Mouse (Mus musculus) adrenal gland, postnatal 25 days (tissue): ENCODE data around the gene Bcas3. TPM values are rescaled to one million over a fixed set of nuclear protein-coding genes. Genes with fewer than 3 reads are reported as not detected.
"Not testable (repeated sequence)": the region's sequence is repeated elsewhere in the genome, so short reads cannot be mapped to it uniquely, and the experiment has no call there.

Source experiments
- DNase-seq: peaks from one replicate; pipeline ENCODE4 v3.0.0; 2021; ENCODE audit warnings: mixed read lengths
- total RNA-seq: library from RNA; stranded (reverse); gene quantifications from 2 replicates; pipeline ENCODE4 v1.2.3, GENCODE M21; 2021

The Bcas3 gene
- total RNA-seq, 1 experiment from 2014 or later, result 55.9 TPM

DNA sequence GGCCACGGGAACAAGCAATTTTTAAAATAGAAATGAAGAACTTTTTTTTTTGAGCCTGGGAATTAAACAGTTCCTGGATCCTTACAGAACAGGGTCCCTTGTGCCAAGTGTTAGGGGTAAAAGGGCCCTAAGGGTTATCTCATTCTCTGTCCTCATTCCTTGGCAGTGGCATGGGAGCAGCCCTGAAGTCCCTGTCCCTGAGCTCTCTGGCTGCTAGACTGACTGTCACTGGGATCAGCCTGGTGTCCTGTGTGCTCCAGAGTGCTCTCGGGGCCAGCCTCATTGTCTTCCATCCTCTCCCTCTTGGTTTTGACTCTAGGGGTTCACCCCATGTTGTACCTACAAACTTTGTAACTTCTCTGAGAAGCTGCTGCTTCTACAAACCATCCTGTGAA lies 360.8 kb downstream of the Bcas3 start:
- DNase-seq, result no peak

GRCm38 (mm10) chr11:85714312-85714931 lies 361.5 kb downstream of the Bcas3 start:
- peak; percentile 27 for DNase-seq

GRCm38 (mm10) chr11:85716730-85717129 lies 363.8 kb downstream of the Bcas3 start:
- not testable (repeated sequence) for DNase-seq

- DNase-seq, result no peak
Observed at GRCm38 (mm10) chr11:85719091-85719490, 366.1 kb downstream of the Bcas3 start.

DNA sequence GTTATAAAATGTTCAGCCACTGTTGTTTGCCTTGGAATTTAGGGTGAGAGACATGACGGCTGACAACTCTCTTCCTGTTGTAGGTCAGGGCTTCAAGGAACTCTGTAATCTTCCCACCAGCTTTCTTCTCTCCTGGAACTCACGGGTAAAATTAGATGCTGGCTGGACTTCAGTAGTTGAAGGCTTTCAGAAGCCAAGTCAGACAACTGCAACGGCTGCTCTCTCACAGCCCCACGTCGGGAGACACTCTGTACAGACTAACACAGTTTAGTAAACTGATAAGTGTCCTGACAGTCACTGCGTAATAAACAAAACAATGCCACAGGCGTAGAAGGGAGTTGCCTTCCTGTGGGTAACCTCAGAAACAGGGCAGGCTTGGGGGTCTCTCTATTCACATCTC lies 366.8 kb downstream of the Bcas3 start:
- DNase-seq, result no peak

DNA sequence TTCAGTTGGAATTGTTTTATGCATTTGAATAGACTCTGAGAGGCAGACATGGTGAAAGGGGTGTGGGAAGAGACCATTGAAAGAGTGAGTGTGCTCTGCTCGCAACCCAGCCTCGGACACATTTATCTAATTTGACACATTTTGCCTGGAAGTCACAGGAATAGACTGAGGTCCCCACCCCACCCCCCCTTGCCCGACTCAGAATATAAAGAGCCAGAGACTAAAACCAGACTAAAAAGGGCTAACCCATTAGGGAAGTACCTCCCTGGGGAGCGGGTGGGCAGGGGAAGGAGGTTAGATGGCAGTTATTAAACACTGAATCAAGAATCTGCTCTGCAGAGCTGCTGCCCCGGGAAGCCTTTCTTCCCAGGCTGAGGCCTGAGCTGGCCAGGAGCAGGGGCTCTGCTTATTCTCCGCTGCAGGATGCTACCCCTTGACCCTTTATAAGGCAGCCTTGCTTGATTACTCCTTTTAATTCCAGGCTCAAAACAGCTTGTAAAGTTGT lies 367.4 kb downstream of the Bcas3 start:
- DNase-seq, result no peak

DNA sequence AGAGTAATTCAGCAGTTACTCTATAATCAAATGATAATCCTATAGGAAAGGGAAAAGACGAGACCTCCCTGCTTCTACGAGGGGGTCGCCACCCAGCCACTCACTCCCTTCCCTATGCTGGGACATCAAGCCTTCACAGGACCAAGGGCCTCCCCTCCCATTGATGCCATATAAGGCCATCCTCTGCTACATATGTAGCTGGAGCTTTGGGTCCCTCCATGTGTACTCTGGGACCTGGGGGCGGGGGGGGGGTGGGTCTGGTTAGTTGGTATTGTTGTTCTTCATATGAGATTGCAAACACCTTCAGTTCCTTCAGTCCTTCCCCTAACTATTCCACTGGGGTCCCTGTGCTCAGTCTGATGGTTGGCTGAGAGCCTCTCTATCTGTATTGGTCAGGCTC lies 369.0 kb downstream of the Bcas3 start:
- DNase-seq, result no peak

GRCm38 (mm10) chr11:85724159-85724558 lies 371.2 kb downstream of the Bcas3 start:
- no peak for DNase-seq

GRCm38 (mm10) chr11:85729725-85730124 lies 376.8 kb downstream of the Bcas3 start:
- no peak for DNase-seq

GRCm38 (mm10) chr11:85732462-85733012 lies 379.6 kb downstream of the Bcas3 start:
- no peak for DNase-seq

GRCm38 (mm10) chr11:85733577-85733976 lies 380.6 kb downstream of the Bcas3 start:
- no peak for DNase-seq

DNA sequence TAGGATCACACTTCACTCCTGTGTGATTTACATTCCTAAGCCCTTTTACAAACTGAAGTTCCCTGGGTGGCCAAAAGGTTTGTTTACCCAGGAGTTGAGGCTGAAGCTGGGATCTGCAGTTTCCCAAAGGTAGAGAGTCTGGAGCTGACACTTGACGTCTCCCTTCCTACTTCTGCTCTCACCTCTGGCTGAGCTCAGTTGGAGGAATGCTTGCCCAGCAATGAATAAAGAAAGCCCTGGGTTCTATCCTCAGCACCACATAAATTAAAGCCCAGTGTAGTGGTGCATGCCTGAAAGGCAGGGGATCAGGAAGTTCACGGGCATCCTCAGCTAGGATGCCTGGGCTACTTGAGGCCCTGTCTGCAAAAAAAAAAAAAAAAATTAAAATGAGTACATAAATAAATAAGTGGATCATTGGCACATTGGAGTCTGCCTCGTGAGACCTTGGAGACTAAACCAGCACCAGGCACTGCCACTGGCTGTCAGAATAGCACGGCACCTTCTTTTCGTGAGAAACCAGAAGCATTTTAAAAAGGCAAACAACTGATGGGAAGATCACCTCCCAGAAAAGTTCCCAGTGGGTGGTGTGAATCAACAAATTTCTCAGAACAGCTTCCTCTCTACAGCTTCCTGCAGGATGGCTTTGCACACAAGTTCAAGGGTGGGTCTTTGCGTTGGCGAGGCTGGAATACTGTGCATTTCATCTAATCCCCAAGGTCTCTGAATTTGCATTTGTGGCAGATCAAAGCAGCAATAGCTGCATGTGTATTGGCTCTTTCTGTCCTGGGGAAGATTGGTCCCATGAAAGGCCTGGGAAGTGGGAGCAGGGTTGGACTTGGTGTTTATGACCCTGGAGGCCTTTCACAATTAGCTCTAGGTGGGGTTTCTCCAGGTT lies 381.6 kb downstream of the Bcas3 start:
- no peak for DNase-seq

DNA sequence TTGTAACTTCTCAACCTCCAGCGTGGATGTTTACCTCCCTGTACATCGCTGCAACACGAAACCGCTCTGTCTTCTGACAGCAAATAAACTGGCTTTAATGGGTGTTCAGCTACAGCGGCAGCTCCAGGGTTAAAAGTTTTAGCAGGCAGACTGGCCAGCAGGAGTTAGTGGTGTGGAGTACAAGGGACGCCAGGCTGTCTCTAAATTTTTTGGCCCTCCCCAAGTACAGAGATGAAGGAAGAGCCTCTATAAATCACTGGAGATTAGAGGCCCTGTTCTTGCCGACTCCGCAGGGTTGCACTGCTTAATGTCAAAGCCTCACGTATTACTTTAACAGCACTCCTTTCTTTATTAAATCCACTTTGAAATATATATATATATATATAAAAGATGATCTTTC lies 384.3 kb downstream of the Bcas3 start:
- DNase-seq, result no peak

DNA sequence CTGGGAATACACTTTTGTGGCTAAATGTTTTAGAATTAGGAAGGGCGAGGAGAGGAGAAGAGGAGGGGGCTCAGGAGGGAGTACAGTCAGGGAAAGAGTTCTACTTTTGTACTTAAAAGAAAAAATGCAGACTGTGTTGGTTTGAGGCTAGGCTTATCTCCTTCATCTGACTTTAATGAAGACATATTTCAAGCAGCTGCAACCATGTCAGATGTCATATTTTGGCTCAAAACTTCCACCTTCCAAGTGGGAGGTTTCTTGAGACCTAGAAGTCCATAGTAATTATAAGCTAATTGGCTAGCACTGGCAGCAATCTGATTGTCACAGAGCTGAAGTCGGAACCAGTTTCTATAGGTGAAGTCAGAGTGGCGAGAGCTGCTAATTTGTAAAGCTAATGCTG lies 384.9 kb downstream of the Bcas3 start:
- DNase-seq, result no peak

DNA sequence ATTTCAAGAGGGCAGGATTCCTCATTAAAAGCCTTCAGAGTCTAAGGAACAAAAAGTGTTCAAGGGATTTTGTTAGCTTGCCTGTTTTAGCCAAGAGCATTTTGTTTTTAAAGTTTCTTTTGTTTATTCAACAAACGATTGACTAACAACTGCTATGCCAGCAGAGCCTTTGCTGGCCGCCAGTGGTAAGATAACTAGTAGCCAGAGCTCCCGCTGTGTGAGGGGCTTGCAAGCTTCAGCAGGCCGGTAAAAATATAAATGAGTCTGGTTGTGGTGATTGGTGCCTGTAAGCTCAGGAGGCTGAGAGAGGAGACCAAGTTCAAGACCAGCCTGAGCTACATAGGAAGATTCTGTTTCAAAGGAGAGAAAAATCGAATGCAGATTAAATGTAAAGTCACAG lies 385.6 kb downstream of the Bcas3 start:
- no peak for DNase-seq

DNA sequence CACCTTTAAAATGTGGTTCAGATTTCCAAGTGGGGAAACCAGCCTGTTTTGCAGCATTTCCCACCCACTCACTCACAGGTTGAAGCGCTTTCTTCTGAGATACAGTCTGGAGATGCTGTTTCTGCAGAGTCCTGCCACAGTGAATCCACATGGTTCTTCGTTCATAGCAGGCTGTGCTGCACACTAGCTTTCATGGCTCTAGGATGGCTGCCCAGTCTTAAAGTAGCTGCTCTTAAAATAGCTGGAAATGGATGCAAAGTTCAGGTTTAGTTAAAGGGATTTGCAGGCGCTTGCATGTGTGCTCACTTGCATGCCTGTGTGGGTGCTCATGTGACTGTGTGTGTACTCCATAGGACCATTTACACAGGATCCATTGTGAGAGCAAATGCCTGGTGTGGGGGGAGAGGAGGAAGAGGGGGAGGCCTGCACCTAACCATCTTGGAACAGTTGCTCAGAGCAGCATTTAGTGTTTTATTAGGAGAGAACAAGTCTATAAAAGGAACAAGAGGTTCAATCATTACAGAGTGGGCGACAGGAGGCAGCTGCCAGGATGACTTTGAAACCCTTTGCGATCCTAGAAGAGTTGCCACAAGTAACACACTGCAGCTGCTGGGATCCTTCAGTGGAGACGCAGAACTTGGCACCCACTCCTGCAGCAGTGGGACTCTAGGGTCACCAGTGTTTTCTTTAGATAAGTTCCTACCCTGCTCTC lies 386.5 kb downstream of the Bcas3 start:
- no peak for DNase-seq

GRCm38 (mm10) chr11:85746373-85746772 lies 393.4 kb downstream of the Bcas3 start:
- DNase-seq, result no peak

DNA sequence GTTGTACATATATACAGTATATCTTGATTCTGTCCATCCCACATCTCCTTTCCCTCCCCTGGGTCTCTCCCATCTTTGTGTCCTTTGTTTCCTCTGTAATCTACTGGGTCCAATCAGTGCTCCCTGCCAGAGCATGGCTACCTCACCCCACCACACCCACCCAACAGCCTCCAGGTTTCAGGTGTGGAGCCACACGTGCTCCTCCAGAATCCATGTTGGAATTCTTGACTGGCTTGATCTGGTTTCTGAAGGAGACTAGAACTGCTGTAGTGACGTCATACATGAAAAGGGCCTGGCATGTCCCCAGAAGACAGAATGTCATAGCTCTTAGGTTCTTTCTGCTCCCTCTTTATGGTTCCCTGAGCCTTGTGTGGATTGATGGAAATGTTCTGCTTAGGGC lies 395.9 kb downstream of the Bcas3 start:
- DNase-seq, result no peak

- DNase-seq, result no peak
Observed at GRCm38 (mm10) chr11:85751171-85751570, 398.2 kb downstream of the Bcas3 start.

DNA sequence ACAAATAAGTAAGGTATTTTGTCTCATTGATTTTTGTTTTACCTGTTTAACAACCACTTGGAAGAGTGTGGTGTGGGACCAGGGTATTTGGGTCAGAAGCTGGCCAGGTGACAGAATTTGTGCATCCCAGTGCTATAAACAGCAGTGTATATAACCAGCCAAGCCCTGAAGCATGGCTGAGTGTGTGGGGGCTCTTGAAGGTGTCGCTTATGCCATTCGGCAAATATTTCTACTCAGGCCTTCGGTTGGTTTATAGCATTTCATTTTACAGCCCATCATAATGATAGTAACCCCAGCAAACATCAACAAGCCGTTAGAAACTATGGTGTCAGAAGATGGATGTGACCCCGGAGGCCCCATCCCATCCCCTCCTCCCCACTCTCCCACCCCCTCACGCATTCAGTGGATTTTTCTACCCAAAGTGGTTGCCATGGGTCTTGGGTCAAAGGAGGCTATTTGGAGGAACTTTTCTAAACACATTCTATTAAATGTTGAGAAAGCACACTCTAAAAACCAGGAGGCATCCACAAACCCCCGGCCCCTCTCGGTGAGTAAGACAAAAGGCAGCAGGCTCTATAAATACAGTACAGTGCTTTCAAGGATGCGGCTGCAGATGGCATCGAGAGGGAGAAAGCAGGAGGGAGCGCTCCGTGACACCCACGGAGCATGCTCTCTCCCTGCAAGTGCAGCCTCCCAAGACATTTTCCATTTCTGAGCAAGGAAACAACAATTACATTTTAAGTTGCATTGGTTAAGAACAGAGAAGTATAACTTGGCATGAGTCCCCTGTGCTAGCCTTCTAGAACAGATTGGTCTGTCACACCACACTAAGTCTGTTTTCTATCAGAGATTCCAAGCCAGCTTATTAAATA lies 401.9 kb downstream of the Bcas3 start:
- DNase-seq, result no peak

DNA sequence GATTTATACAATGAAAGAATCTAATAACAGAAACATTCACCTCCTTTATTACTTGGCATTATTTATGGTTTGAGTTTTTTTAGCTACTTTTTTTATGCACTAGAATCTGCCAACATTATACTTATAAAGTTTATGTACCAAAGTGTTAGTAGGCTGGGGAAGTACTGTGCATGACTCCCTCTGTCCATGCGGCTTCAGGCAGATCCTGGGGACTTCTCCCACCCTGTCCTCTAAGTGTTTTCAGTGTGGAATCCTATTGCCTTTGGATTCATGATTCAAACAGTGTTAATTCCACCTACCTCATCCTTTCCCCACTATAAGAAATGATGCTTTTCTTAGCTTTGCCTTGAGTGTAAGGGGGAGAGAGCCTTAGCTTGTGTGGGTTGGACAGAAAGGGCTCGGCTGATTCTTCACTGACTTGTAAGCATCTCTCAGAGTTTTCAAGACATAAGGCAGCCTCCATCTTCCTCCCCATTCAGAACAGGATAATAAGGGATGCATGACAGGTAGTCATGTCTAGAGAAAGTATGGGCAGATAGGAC lies 402.6 kb downstream of the Bcas3 start:
- no peak for DNase-seq
